Mouse (Mus musculus) neural tube, embryonic 12.5 days (tissue): Measurements from ENCODE around the gene Ccnl2. TPM values are rescaled to one million over a fixed set of nuclear protein-coding genes. Genes with fewer than 3 reads are reported as not detected.

Experiments
- ATAC-seq: fragments of 200-750 bp; cut with Nextera tagmentation; 2 replicates; pipeline ENCODE4 v1.8.0; 2017; ENCODE audit warnings: low read depth, mild to moderate bottlenecking, moderate TSS enrichment, moderate library complexity; ENCODE audit not compliant: low FRiP score
- H3K27ac ChIP-seq: fragments of 300-500 bp; sonication (generic); 2 replicates; pipeline ENCODE4 v1.5.1; 2016
- H3K27me3 ChIP-seq: fragments of 300-500 bp; sonication (generic); replicated peaks from 2 replicates; pipeline ENCODE4 v1.6.1; 2016; ENCODE audit warnings: mild to moderate bottlenecking
- H3K36me3 ChIP-seq: fragments of 300-500 bp; sonication (generic); 2 replicates; pipeline ENCODE4 v1.6.1; 2016; ENCODE audit warnings: mild to moderate bottlenecking
- H3K4me1 ChIP-seq: fragments of 300-500 bp; sonication (generic); 2 replicates; pipeline ENCODE4 v1.6.1; 2016
- H3K4me2 ChIP-seq: fragments of 300-500 bp; sonication (generic); replicated peaks from 2 replicates; pipeline ENCODE4 v1.6.1; 2016; ENCODE audit warnings: mild to moderate bottlenecking
- H3K4me3 ChIP-seq: fragments of 300-500 bp; sonication (generic); 2 replicates; pipeline ENCODE4 v1.5.1; 2016
- H3K9ac ChIP-seq: fragments of 300-500 bp; sonication (generic); 2 replicates; pipeline ENCODE4 v1.6.1; 2016; ENCODE audit warnings: mild to moderate bottlenecking
- H3K9me3 ChIP-seq: fragments of 300-500 bp; sonication (generic); 2 replicates; pipeline ENCODE4 v1.6.1; 2016; ENCODE audit warnings: mild to moderate bottlenecking
- WGBS: fragments of 180-500 bp; shearing (Covaris S2); methylation state at CpG from one replicate; pipeline ENCODE4 v1.1.7; 2016; 5-methylcytosine and 5-hydroxymethylcytosine counted together
- microRNA-seq: library from miRNA; unstranded; fragments of <30 nt; microRNA quantifications from one replicate; pipeline ENCODE4, GENCODE M21; 2017
- polyA plus RNA-seq: library from polyadenylated mRNA; unstranded; fragments of >200 nt; fragmentation: Nextera tagmentation; extraction: Ambion mirVana; gene quantifications from 2 replicates; pipeline ENCODE4 v1.2.1, GENCODE M21; 2016

The Ccnl2 gene
- polyA plus RNA-seq, 1 experiment from 2014 or later = 204 TPM

- no peak overlapping the region for H3K9ac ChIP-seq
- ATAC-seq = no peak
- H3K4me2 ChIP-seq = no peak overlapping the region
- no peak overlapping the region for H3K4me3 ChIP-seq
- peaks cover 76% of the 10 kb centered on the region for H3K36me3 ChIP-seq
- no peaks in the 10 kb centered on the region for H3K9me3 ChIP-seq
- no peaks in the 10 kb centered on the region for H3K27me3 ChIP-seq
- H3K4me1 ChIP-seq = no peaks in the 10 kb centered on the region
- WGBS = 34% methylated on average over 13 of the region's 13 CpGs
- no peak overlapping the region for H3K27ac ChIP-seq
Measured at GRCm38 (mm10) chr4:155859318-155859717, 47.0 kb downstream of the Ccnl2 start.

- peaks cover 68% of the 10 kb centered on the region for H3K36me3 ChIP-seq
- no peak overlapping the region for H3K9ac ChIP-seq
- H3K4me2 ChIP-seq = no peak overlapping the region
- no peak for ATAC-seq
- 90% methylated on average over 7 of the region's 7 CpGs for WGBS
- no peaks in the 10 kb centered on the region for H3K4me1 ChIP-seq
- no peaks in the 10 kb centered on the region for H3K9me3 ChIP-seq
- no peaks in the 10 kb centered on the region for H3K27me3 ChIP-seq
- H3K4me3 ChIP-seq = no peak overlapping the region
- H3K27ac ChIP-seq = no peak overlapping the region
Measured at GRCm38 (mm10) chr4:155861787-155862186, 49.5 kb downstream of the Ccnl2 start.

GRCm38 (mm10) chr4:155863001-155863400 lies 50.7 kb downstream of the Ccnl2 start, which contains the start of gene Tas1r3:
Gene Tas1r3, minus strand, starts transcription at chr4:155863362.
- no peak for ATAC-seq
- Histone ChIP-seq H3K9ac (no peak within 1 kb of the TSS), H3K27me3 (no peaks in the 10 kb centered on the region), H3K27ac (no peak within 1 kb of the TSS), H3K4me3 (no peak within 1 kb of the TSS), H3K4me2 (no peak within 1 kb of the TSS), H3K36me3 (peaks cover 57% of the 10 kb centered on the region), H3K9me3 (no peaks in the 10 kb centered on the region), H3K4me1 (peaks cover under 1% of the 10 kb centered on the region; the same call in 1 of the 2 replicates)
- 79% methylated on average over 5 of the region's 5 CpGs for WGBS

GRCm38 (mm10) chr4:155868614-155869298 lies 56.5 kb downstream of the Ccnl2 start:
- Histone ChIP-seq H3K27me3 (no peaks in the 10 kb centered on the region), H3K9ac (peak overlapping the region; percentile 77), H3K27ac (no peak overlapping the region), H3K36me3 (peaks cover 36% of the 10 kb centered on the region), H3K9me3 (no peaks in the 10 kb centered on the region), H3K4me3 (peak overlapping the region; percentile 70), H3K4me2 (peak overlapping the region; percentile 98), H3K4me1 (peaks cover 17% of the 10 kb centered on the region)
- ATAC-seq = no peak; the same call in none of the 2 replicates
- 8% methylated on average over 22 of the region's 22 CpGs for WGBS

- H3K9me3 ChIP-seq = no peaks in the 10 kb centered on the region
- peak within 1 kb of the TSS; percentile 77 for H3K9ac ChIP-seq
- WGBS = under 1% methylated on average over 63 of the region's 63 CpGs
- peak; percentile 95 for ATAC-seq
- peak within 1 kb of the TSS; percentile 98 for H3K4me2 ChIP-seq
- H3K4me1 ChIP-seq = peaks cover 17% of the 10 kb centered on the region
- peak within 1 kb of the TSS; percentile 70 for H3K4me3 ChIP-seq
- no peaks in the 10 kb centered on the region for H3K27me3 ChIP-seq
- H3K36me3 ChIP-seq = peaks cover 43% of the 10 kb centered on the region
- peak within 1 kb of the TSS; percentile 10; the same call in 1 of the 2 replicates for H3K27ac ChIP-seq
Measured at GRCm38 (mm10) chr4:155869317-155870033, 57.2 kb downstream of the Ccnl2 start, which contains the start of the genes Cptp and Ints11. Gene Cptp, minus strand, starts transcription at chr4:155869440. Gene Ints11, plus strand, starts transcription at chr4:155869546.

- peaks cover 17% of the 10 kb centered on the region for H3K4me1 ChIP-seq
- no peak overlapping the region for H3K27ac ChIP-seq
- H3K27me3 ChIP-seq = no peaks in the 10 kb centered on the region
- H3K36me3 ChIP-seq = peaks cover 46% of the 10 kb centered on the region
- WGBS = 95% methylated on average over 7 of the region's 7 CpGs
- no peak overlapping the region for H3K4me3 ChIP-seq
- no peak overlapping the region for H3K9ac ChIP-seq
- H3K9me3 ChIP-seq = no peaks in the 10 kb centered on the region
- no peak for ATAC-seq
- H3K4me2 ChIP-seq = no peak overlapping the region
Measured at GRCm38 (mm10) chr4:155871404-155871803, 59.1 kb downstream of the Ccnl2 start.

Small RNAs within 50 kb of the gene (microRNA-seq; reads per million reads assigned to microRNA genes)
- gene Gm27743 = not detected

Other genes with a start within 250 kb of the Ccnl2 start
- gene Slc35e2, start 211.1 kb upstream of the Ccnl2 start, polyA plus RNA-seq = 16.2 and 16.7 TPM in 2 replicates
- 76.8 and 79.5 TPM in 2 replicates for gene Cdk11b, start 187.6 kb upstream of the Ccnl2 start, polyA plus RNA-seq
- gene Gm10563, start 167.1 kb upstream of the Ccnl2 start, polyA plus RNA-seq = not detected in 2 replicates
- 3.9 and 4.3 TPM in 2 replicates for gene Mmp23, start 159.1 kb upstream of the Ccnl2 start, polyA plus RNA-seq
- 33.8 and 38.1 TPM in 2 replicates for gene Mib2, start 143.3 kb upstream of the Ccnl2 start, polyA plus RNA-seq
- 10.6 and 11.6 TPM in 2 replicates for gene Fndc10, start 118.1 kb upstream of the Ccnl2 start, polyA plus RNA-seq
- gene Ssu72, start 107.7 kb upstream of the Ccnl2 start, polyA plus RNA-seq = 151 and 160 TPM in 2 replicates
- gene Tmem240, start 77.7 kb upstream of the Ccnl2 start, polyA plus RNA-seq = 6.2 and 6.5 TPM in 2 replicates
- 85.2 and 90.7 TPM in 2 replicates for gene Atad3a, start 51.4 kb upstream of the Ccnl2 start, polyA plus RNA-seq
- 16.6 and 17.9 TPM in 2 replicates for gene Vwa1, start 37.8 kb upstream of the Ccnl2 start, polyA plus RNA-seq
- 0.56 and 0.86 TPM in 2 replicates for gene Tmem88b, start 26.6 kb upstream of the Ccnl2 start, polyA plus RNA-seq
- not detected in 2 replicates for gene Ankrd65, start 22.1 kb upstream of the Ccnl2 start, polyA plus RNA-seq
- 226 and 242 TPM in 2 replicates for gene Mrpl20, start 9.6 kb upstream of the Ccnl2 start, polyA plus RNA-seq
- 142 and 144 TPM in 2 replicates for gene Aurkaip1, start 18.8 kb downstream of the Ccnl2 start, polyA plus RNA-seq
- gene Mxra8, start 27.2 kb downstream of the Ccnl2 start, polyA plus RNA-seq = 26.7 and 27.1 TPM in 2 replicates
- gene Dvl1, start 34.9 kb downstream of the Ccnl2 start, polyA plus RNA-seq = 26.2 and 32.1 TPM in 2 replicates
- gene Tas1r3, start 50.9 kb downstream of the Ccnl2 start, polyA plus RNA-seq = 0.28 and 0.56 TPM in 2 replicates
- 19.5 and 22.1 TPM in 2 replicates for gene Cptp, start 57.0 kb downstream of the Ccnl2 start, polyA plus RNA-seq
- 77.0 TPM in 2 replicates for gene Ints11, start 57.1 kb downstream of the Ccnl2 start, polyA plus RNA-seq
- 46.6 and 52.0 TPM in 2 replicates for gene Pusl1, start 79.3 kb downstream of the Ccnl2 start, polyA plus RNA-seq
- 65.5 and 68.0 TPM in 2 replicates for gene Acap3, start 79.3 kb downstream of the Ccnl2 start, polyA plus RNA-seq
- 159 and 167 TPM in 2 replicates for gene Ube2j2, start 131.3 kb downstream of the Ccnl2 start, polyA plus RNA-seq
- 17.2 and 19.0 TPM in 2 replicates for gene C1qtnf12, start 149.8 kb downstream of the Ccnl2 start, polyA plus RNA-seq
- gene B3galt6, start 180.2 kb downstream of the Ccnl2 start, polyA plus RNA-seq = 20.2 and 20.6 TPM in 2 replicates
- 129 and 133 TPM in 2 replicates for gene Sdf4, start 180.4 kb downstream of the Ccnl2 start, polyA plus RNA-seq
- 0.52 and 0.81 TPM in 2 replicates for gene Tnfrsf4, start 201.4 kb downstream of the Ccnl2 start, polyA plus RNA-seq
- 1.6 and 2.0 TPM in 2 replicates for gene Tnfrsf18, start 213.7 kb downstream of the Ccnl2 start, polyA plus RNA-seq
- gene Ttll10, start 246.9 kb downstream of the Ccnl2 start, polyA plus RNA-seq = 0.20 TPM in 1 of 2 replicates, not detected in the other